Mouse (Mus musculus) forebrain, embryonic 11.5 days (tissue): ENCODE measurements around the gene Nek11. TPM values are rescaled to one million over a fixed set of nuclear protein-coding genes. Genes with fewer than 3 reads are reported as not detected.

Experiments
- ATAC-seq: fragments of 200-750 bp; cut with Nextera tagmentation; replicated peaks from 2 replicates; pipeline ENCODE4 v1.8.0; 2017; ENCODE audit warnings: moderate TSS enrichment; ENCODE audit not compliant: low FRiP score
- DNase-seq: peaks from one replicate; pipeline ENCODE4 v3.0.0-alpha.2; 2017; ENCODE audit warnings: low spot score
- H3K27ac ChIP-seq: fragments of 300-500 bp; sonication (generic); 2 replicates; pipeline ENCODE4 v1.5.1; 2014; ENCODE audit warnings: low read depth, low read length
- H3K27me3 ChIP-seq: fragments of 300-500 bp; sonication (generic); 2 replicates; pipeline ENCODE4 v1.6.1; 2014; ENCODE audit warnings: mild to moderate bottlenecking, low read length, mixed read lengths; ENCODE audit not compliant: control insufficient read depth, insufficient read depth
- H3K36me3 ChIP-seq: fragments of 300-500 bp; sonication (generic); 2 replicates; pipeline ENCODE4 v1.6.1; 2014; ENCODE audit warnings: mild to moderate bottlenecking, low read length, moderate library complexity, mixed read lengths; ENCODE audit not compliant: control insufficient read depth, insufficient read depth
- H3K4me1 ChIP-seq: fragments of 300-500 bp; sonication (generic); replicated peaks from 2 replicates; pipeline ENCODE4 v1.6.1; 2014; ENCODE audit warnings: low read length, mixed read lengths; ENCODE audit not compliant: control insufficient read depth, insufficient read depth
- H3K4me2 ChIP-seq: fragments of 300-500 bp; sonication (generic); 2 replicates; pipeline ENCODE4 v1.6.1; 2014; ENCODE audit warnings: low read depth, mild to moderate bottlenecking, low read length, moderate library complexity, mixed read lengths; ENCODE audit not compliant: severe bottlenecking
- H3K4me3 ChIP-seq: fragments of 300-500 bp; sonication (generic); 2 replicates; pipeline ENCODE4 v1.5.1; 2014; ENCODE audit warnings: low read depth, low read length
- H3K9ac ChIP-seq: fragments of 300-500 bp; sonication (generic); 2 replicates; pipeline ENCODE4 v1.6.1; 2014; ENCODE audit warnings: low read length
- H3K9me3 ChIP-seq: fragments of 300-500 bp; sonication (generic); 2 replicates; pipeline ENCODE4 v1.6.1; 2016; ENCODE audit warnings: low read length, mixed read lengths; ENCODE audit not compliant: control insufficient read depth
- WGBS: fragments of 180-500 bp; shearing (Covaris S2); extraction: QIAGEN DNeasy Blood & Tissue Kit; methylation state at CpG from one replicate; pipeline ENCODE4 v1.1.7; 2014; 5-methylcytosine and 5-hydroxymethylcytosine counted together
- polyA plus RNA-seq: library from polyadenylated mRNA; unstranded; fragments of >200 nt; fragmentation: Nextera tagmentation; extraction: Ambion mirVana; gene quantifications from 2 replicates; pipeline ENCODE4 v1.2.1, GENCODE M21; 2014

The Nek11 gene
- polyA plus RNA-seq, 1 experiment from 2014 or later, result 0.63 TPM

DNA sequence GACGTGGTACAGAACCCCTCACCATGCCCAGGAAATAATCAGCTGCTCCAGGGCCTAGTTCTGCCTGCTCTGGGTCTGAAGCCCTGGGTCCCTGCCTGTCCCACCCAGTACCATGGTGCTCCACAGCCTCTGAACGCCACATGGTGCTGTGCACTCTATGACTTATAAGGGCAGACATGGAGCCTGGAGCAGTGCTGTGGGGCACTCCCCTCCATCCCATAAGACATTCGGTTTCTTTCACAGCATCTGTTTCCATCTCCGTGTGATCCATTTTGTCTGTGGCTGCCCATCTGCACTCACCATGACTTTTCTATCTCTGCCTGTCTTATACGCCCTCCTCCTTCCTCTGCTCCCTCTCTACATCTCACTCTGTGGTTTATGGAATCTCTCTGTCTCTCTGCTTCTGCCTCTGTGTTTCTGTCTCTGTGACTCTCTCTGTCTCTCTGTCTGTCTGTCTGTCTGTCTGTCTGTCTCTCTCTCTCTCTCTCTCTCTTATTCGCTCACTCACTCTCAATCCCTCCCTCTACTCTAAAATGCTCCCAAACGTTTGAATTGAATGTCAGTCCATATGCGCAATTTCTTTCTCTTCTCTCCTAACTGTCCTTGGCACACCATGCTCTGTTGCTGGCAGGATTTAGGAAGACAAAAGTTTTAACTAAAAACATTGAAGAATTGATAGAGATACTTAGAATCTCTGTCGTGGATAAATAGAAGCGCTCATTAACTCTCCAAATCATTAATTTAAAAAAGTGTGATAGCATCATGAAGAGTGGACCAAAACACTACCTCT, 46.9 kb downstream of the Nek11 start:
- H3K4me2 ChIP-seq, result no peak overlapping the region
- ATAC-seq, result peak; percentile 46; the same call in 1 of the 2 replicates
- WGBS, result 77% methylated on average over 10 of the region's 10 CpGs
- 0 out of 2 replicates have a peak overlapping the region, but pooled peaks have one; percentile 21 for H3K27ac ChIP-seq
- no peak overlapping the region for H3K4me3 ChIP-seq
- H3K9ac ChIP-seq, result no peak overlapping the region
- no peaks in the 10 kb centered on the region for H3K27me3 ChIP-seq
- no peak for DNase-seq
- H3K4me1 ChIP-seq, result no peaks in the 10 kb centered on the region
- no peaks in the 10 kb centered on the region for H3K9me3 ChIP-seq
- no peaks in the 10 kb centered on the region for H3K36me3 ChIP-seq

DNA sequence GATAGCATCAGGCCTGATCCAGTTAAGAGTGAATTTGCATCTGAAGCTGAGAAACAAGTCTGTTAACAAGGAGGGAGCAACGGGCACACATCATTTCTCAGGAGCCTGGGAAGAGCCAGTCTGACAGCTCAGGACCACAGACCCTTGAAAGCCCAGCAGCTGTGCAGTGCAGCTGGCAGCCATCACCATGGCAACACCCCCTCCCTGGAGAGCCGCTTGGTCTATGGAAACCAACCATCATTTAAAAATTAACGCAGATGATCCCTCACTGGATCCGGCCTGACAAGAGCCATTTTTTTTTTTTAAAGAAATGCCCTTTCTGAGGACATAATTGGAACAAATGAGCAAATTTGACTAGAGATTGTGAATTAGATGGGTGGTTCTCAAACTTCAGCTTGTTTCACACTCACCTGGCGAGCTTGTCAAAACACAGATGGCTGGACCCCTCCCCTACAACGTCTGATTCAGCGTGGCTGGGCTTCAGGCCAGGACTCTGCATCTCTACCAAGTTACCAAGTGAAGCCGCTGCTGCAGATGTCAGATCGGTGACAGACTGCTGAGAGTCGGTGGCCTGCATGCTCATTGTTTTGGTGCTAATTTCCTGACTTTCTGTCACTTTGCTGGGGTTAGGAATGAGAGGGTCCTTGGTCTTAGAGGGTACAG, 52.2 kb downstream of the Nek11 start:
- Histone ChIP-seq H3K4me1 (peaks cover 2% of the 10 kb centered on the region; the same call in 1 of the 2 replicates), H3K36me3 (no peaks in the 10 kb centered on the region), H3K27ac (no peak overlapping the region), H3K4me3 (no peak overlapping the region), H3K4me2 (no peak overlapping the region), H3K9ac (no peak overlapping the region), H3K9me3 (no peaks in the 10 kb centered on the region), H3K27me3 (no peaks in the 10 kb centered on the region)
- WGBS, result 56% methylated on average over 10 of the region's 10 CpGs
- ATAC-seq (peak; percentile 85), DNase-seq (peak; percentile 63)

DNA sequence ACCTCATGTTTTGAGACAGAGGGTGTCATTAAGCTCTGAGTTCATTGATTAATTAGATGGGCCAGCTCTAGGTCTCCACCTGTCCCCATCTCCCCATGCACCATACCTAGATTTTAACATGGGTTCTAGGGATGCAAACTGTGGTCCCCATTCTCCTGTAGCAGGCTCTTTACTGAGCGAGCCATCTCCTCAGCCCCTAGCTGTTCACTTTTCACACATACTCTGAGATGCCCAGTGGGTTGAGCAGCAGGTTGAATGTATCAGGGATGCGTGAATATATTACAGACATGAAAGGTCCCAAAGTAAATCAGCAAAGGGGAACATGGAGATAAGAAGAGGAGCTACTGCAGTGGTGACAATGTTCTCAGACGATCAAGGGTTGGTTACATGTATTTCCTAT, 52.8 kb downstream of the Nek11 start:
- Histone ChIP-seq H3K9me3 (no peaks in the 10 kb centered on the region), H3K9ac (no peak overlapping the region), H3K36me3 (no peaks in the 10 kb centered on the region), H3K4me2 (no peak overlapping the region), H3K27me3 (no peaks in the 10 kb centered on the region), H3K4me1 (peaks cover 2% of the 10 kb centered on the region; the same call in 1 of the 2 replicates), H3K27ac (peak overlapping the region; percentile 39; the same call in 1 of the 2 replicates), H3K4me3 (no peak overlapping the region)
- 87% methylated on average over 3 of the region's 3 CpGs for WGBS
- DNase-seq, result no peak
- 0 out of 2 replicates have a peak, but pooled peaks have one; percentile 12 for ATAC-seq

DNA sequence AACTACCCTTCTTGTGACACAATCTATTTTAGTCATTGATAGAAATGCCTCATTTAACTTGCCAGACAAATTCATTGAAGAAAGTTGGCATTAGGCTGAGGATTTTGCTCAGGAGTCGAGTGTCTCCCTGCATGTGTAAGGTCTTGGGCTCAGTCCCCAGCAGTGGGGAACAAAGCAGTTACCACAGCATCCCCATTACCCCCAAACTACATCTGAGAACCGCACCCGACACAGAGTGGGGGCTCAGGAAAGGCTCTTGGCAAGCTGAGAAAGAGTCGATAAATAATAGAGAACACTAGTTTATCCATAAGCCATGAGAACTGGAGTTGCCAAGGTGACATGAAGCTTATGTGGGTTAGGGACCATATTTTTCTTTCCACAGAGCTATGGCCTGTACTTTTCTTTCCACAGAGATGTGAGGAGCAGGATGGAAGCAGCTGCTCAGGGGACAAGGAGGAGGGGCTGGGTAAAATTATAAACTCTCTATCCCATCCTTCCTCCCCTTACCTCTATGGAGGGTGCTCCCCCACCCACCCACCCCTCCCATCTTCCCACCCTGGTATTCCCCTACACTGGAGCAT, 62.8 kb downstream of the Nek11 start:
- Histone ChIP-seq H3K4me1 (no peaks in the 10 kb centered on the region), H3K36me3 (no peaks in the 10 kb centered on the region), H3K27me3 (no peaks in the 10 kb centered on the region), H3K9ac (no peak overlapping the region), H3K4me3 (no peak overlapping the region), H3K27ac (no peak overlapping the region), H3K9me3 (no peaks in the 10 kb centered on the region), H3K4me2 (no peak overlapping the region)
- ATAC-seq (no peak), DNase-seq (no peak)
- 79% methylated on average over 4 of the region's 4 CpGs for WGBS

DNA sequence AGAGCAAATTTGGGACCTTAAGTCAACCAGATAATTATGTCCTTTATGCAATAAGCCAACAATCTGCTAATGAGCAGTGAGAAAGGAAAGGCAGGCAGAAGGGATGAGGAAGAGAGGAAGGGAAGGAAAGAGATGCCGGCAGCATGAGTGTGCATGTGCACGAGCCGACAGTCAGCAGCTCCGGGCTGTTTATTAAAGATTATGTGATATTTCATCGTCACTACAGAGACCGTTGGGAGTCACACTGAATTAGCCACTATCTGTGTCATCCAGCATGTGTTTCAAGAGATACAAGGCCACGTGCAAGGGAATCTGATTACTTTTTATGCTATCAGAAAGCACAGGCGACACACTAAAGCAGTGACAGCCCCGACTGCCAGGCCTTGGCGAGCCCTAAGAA, 73.5 kb downstream of the Nek11 start:
- Histone ChIP-seq H3K9me3 (no peaks in the 10 kb centered on the region), H3K9ac (no peak overlapping the region), H3K4me1 (no peaks in the 10 kb centered on the region), H3K4me3 (no peak overlapping the region), H3K27ac (no peak overlapping the region), H3K36me3 (no peaks in the 10 kb centered on the region), H3K4me2 (no peak overlapping the region), H3K27me3 (no peaks in the 10 kb centered on the region)
- no peak for DNase-seq
- 93% methylated on average over 10 of the region's 10 CpGs for WGBS
- no peak for ATAC-seq

DNA sequence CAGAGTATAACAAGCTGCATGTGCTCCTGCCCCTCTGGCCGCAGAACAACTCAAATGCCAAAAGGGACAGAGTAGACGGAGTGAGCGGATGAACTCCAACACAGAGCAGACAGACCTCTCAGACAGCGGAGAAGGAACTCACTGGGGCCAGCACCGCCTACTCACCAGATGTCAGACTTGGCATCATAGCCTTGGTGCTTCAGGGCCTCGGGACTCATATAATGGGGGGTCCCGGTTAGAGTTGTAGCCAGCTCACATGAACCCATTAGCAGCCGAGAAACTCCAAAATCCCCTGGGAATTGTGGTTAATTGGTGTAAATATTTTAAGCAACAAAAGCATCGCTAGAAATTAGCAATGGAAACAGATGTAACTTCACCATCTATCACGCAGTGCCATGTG, 82.1 kb downstream of the Nek11 start:
- Histone ChIP-seq H3K9me3 (no peaks in the 10 kb centered on the region), H3K4me2 (no peak overlapping the region), H3K4me3 (no peak overlapping the region), H3K4me1 (no peaks in the 10 kb centered on the region), H3K36me3 (no peaks in the 10 kb centered on the region), H3K9ac (no peak overlapping the region), H3K27me3 (no peaks in the 10 kb centered on the region), H3K27ac (no peak overlapping the region)
- WGBS, result 81% methylated on average over 10 of the region's 10 CpGs
- DNase-seq (no peak), ATAC-seq (no peak)

DNA sequence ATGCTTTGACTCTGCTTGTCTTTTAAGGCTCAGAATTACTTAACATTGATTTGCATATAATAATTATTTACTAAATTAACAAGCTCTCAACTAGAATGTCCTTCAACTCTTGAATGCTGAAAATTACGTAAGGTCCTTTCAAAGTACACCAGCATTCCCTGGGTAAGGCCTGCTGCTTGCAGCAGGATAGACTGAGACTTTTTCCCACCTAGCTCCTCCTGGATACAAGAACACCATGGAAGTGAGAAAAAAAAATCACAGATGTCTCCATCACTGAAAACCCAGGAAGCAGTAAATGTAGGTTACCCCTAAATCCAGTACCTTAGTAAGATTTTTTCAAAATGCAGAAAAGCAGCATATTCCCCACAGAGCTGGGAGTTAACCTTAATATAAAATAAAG, 82.6 kb downstream of the Nek11 start:
- Histone ChIP-seq H3K36me3 (no peaks in the 10 kb centered on the region), H3K9ac (no peak overlapping the region), H3K4me3 (no peak overlapping the region), H3K27me3 (no peaks in the 10 kb centered on the region), H3K27ac (no peak overlapping the region), H3K4me2 (no peak overlapping the region), H3K9me3 (no peaks in the 10 kb centered on the region), H3K4me1 (no peaks in the 10 kb centered on the region)
- DNase-seq (no peak), ATAC-seq (no peak)
- 92% methylated on average over 1 of the region's 1 CpGs for WGBS

DNA sequence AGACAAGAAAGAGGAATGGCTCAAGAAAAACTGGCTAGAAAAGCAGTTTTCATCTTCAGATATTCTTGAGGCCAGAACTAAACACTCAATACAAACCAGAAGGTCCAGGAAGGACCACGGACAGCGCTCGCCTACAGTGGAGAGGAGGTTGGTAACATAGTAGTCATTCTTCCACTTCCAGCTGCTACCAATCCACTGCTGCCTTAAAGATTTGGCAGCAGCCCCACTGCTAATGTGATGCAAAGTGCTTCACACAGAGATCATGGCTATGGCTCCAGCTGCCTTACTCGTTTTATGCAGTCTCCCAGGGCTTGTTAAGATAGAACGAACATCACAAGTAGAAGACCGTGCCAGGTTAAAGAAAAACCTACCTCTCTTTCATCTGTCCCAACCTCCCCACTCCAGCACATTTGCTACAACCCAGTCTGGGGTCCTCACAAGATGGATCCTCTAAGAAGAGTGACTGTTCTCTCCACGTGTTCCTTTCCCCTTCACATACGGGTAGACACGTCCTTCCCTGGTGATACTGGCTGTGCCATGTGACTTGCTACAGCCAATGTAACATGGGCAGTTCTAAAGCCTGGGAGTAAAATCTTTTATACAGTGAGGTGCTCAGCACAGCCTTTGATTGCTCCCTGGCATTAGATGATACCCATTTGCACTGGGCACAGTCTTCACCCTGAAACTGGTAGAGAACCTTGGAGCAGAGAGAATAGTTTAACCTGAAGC, 85.6 kb downstream of the Nek11 start:
- ATAC-seq (no peak), DNase-seq (peak; percentile 55)
- H3K4me3 ChIP-seq, result no peak overlapping the region
- 56% methylated on average over 9 of the region's 9 CpGs for WGBS
- no peaks in the 10 kb centered on the region for H3K27me3 ChIP-seq
- no peak overlapping the region for H3K9ac ChIP-seq
- no peak overlapping the region for H3K4me2 ChIP-seq
- no peaks in the 10 kb centered on the region for H3K36me3 ChIP-seq
- H3K27ac ChIP-seq, result no peak overlapping the region
- H3K4me1 ChIP-seq, result no peaks in the 10 kb centered on the region
- no peaks in the 10 kb centered on the region for H3K9me3 ChIP-seq
